Mouse (Mus musculus) G1E (cell line): Measurements from ENCODE around the gene Zdhhc23. TPM values are rescaled to one million over a fixed set of nuclear protein-coding genes. Genes with fewer than 3 reads are reported as not detected.

Source experiments
- ATAC-seq: 2 replicates; pipeline ENCODE4 v1.8.0; 2016; ENCODE audit warnings: mild to moderate bottlenecking; ENCODE audit not compliant: insufficient number of reproducible peaks, poor library complexity, low FRiP score, severe bottlenecking; ENCODE audit errors: extremely low read depth
- DNase-seq: peaks from one replicate; pipeline ENCODE4 v3.0.0; 2012; ENCODE audit warnings: low spot score
- H3K27me3 ChIP-seq: 2 replicates; pipeline ENCODE4 v1.6.1; 2012; ENCODE audit warnings: mild to moderate bottlenecking, low read length, inconsistent platforms; ENCODE audit not compliant: insufficient read depth
- H3K36me3 ChIP-seq: replicated peaks from 2 replicates; pipeline ENCODE3; 2012; ENCODE audit warnings: mild to moderate bottlenecking, inconsistent platforms
- H3K4me1 ChIP-seq: 2 replicates; pipeline ENCODE4 v1.6.1; 2012; ENCODE audit warnings: low read depth, low read length, inconsistent platforms, mixed read lengths; ENCODE audit not compliant: insufficient read depth
- H3K4me3 ChIP-seq: 2 replicates; pipeline ENCODE4 v1.5.1; 2012; ENCODE audit warnings: low read depth, mild to moderate bottlenecking, inconsistent platforms, low read length, moderate library complexity, mixed read lengths
- H3K9me3 ChIP-seq: replicated peaks from 2 replicates; pipeline ENCODE4 v1.6.1; 2012; ENCODE audit warnings: inconsistent platforms
- CTCF ChIP-seq: IDR thresholded peaks from 2 replicates; pipeline ENCODE4 v1.5.1; 2012; ENCODE audit warnings: low read depth, low read length, inconsistent platforms, mixed read lengths
- GATA1 ChIP-seq: IDR thresholded peaks from 2 replicates; pipeline ENCODE4 v1.6.1; 2012; ENCODE audit warnings: borderline replicate concordance, low read length, inconsistent platforms, mixed read lengths
- GATA2 ChIP-seq: IDR thresholded peaks from 2 replicates; pipeline ENCODE4 v1.6.1; 2012; ENCODE audit warnings: low read depth, low read length, inconsistent platforms, borderline replicate concordance
- POLR2AphosphoS5 ChIP-seq: IDR thresholded peaks from 2 replicates; pipeline ENCODE4 v1.6.1; 2012; ENCODE audit warnings: low read depth, low read length, inconsistent platforms; ENCODE audit not compliant: insufficient replicate concordance
- TAL1 ChIP-seq: conservative IDR thresholded peaks from 2 replicates; pipeline ENCODE4 v1.6.1; 2012; ENCODE audit warnings: low read depth, low read length, inconsistent platforms, mixed read lengths
- polyA plus RNA-seq: library from polyadenylated mRNA; stranded (reverse); fragments of >175 nt; gene quantifications from 2 replicates; pipeline ENCODE4 v1.2.3, GENCODE M21; 2012
- total RNA-seq, 2 experiments: library from RNA; stranded (forward) in 1 of 2; stranded (reverse) in 1 of 2; fragments of 200-1000 nt in 1 of 2; fragments of >200 nt in 1 of 2; fragmentation: Nextera tagmentation in 1 of 2; gene quantifications; 2 replicates each; pipeline ENCODE4 v1.2.3; 2014 to 2017

Zdhhc23 gene
- total and polyA plus RNA-seq, 3 experiments: 0.21 to 0.90 (median 0.55) TPM

- no peaks in the 10 kb centered on the region for H3K9me3 ChIP-seq
- ATAC-seq: no peak
- DNase-seq: no peak
- no peak overlapping the region for H3K4me3 ChIP-seq
- peaks cover 18% of the 10 kb centered on the region for H3K4me1 ChIP-seq
- no peaks in the 10 kb centered on the region for H3K27me3 ChIP-seq
- no peaks in the 10 kb centered on the region for H3K36me3 ChIP-seq
- TF ChIP-seq TAL1: no peak
- no peak for TF ChIP-seq GATA2
- TF ChIP-seq POLR2AphosphoS5: no peak
- no peak for TF ChIP-seq CTCF
- no peak for TF ChIP-seq GATA1
These were observed 38.1 kb upstream of the Zdhhc23 start for GRCm38 (mm10) chr16:44017707-44018106.

GRCm38 (mm10) chr16:44016164-44016563, 36.6 kb upstream of the Zdhhc23 start:
- DNase-seq (peak; percentile 53), ATAC-seq (peak; percentile 80)
- peak overlapping the region; percentile 52 for H3K4me3 ChIP-seq
- no peaks in the 10 kb centered on the region for H3K9me3 ChIP-seq
- peaks cover 18% of the 10 kb centered on the region for H3K4me1 ChIP-seq
- H3K36me3 ChIP-seq: no peaks in the 10 kb centered on the region
- TF ChIP-seq GATA1 (no peak), POLR2AphosphoS5 (no peak), CTCF (no peak), TAL1 (no peak), GATA2 (no peak)
- H3K27me3 ChIP-seq: no peaks in the 10 kb centered on the region

- ATAC-seq: no peak
- no peak for TF ChIP-seq GATA2
- TF ChIP-seq GATA1: no peak
- no peak for TF ChIP-seq POLR2AphosphoS5
- TF ChIP-seq TAL1: no peak
- TF ChIP-seq CTCF: no peak
- H3K4me1 ChIP-seq: peaks cover 18% of the 10 kb centered on the region
- DNase-seq: no peak
- peak overlapping the region; percentile 52 for H3K4me3 ChIP-seq
- peaks cover 2% of the 10 kb centered on the region for H3K36me3 ChIP-seq
- no peaks in the 10 kb centered on the region for H3K9me3 ChIP-seq
- no peaks in the 10 kb centered on the region for H3K27me3 ChIP-seq
These were observed 36.0 kb upstream of the Zdhhc23 start for GRCm38 (mm10) chr16:44015416-44016158.

- Histone ChIP-seq H3K27me3 (no peaks in the 10 kb centered on the region), H3K4me3 (no peak overlapping the region), H3K9me3 (no peaks in the 10 kb centered on the region), H3K4me1 (peaks cover 3% of the 10 kb centered on the region), H3K36me3 (peaks cover 7% of the 10 kb centered on the region)
- ATAC-seq (no peak), DNase-seq (no peak)
- TF ChIP-seq POLR2AphosphoS5: no peak
These were observed 31.4 kb upstream of the Zdhhc23 start for GRCm38 (mm10) chr16:44011010-44011409.

- DNase-seq (no peak), ATAC-seq (peak; percentile 49; the same call in 1 of the 2 replicates)
- Histone ChIP-seq H3K27me3 (no peaks in the 10 kb centered on the region), H3K36me3 (peaks cover 9% of the 10 kb centered on the region), H3K4me1 (no peaks in the 10 kb centered on the region), H3K4me3 (no peak overlapping the region), H3K9me3 (no peaks in the 10 kb centered on the region)
- TF ChIP-seq POLR2AphosphoS5 (no peak), TAL1 (no peak), CTCF (no peak), GATA1 (no peak), GATA2 (no peak)
These were observed 22.5 kb upstream of the Zdhhc23 start for GRCm38 (mm10) chr16:44002086-44002485.

GRCm38 (mm10) chr16:43999541-43999940, 19.9 kb upstream of the Zdhhc23 start:
- Histone ChIP-seq H3K27me3 (no peaks in the 10 kb centered on the region), H3K4me3 (no peak overlapping the region), H3K4me1 (no peaks in the 10 kb centered on the region), H3K36me3 (peaks cover 6% of the 10 kb centered on the region), H3K9me3 (no peaks in the 10 kb centered on the region)
- DNase-seq: no peak
- ATAC-seq: no peak
- TF ChIP-seq CTCF (no peak), TAL1 (no peak), GATA1 (no peak), GATA2 (no peak), POLR2AphosphoS5 (no peak)

GRCm38 (mm10) chr16:43999111-43999510, 19.5 kb upstream of the Zdhhc23 start:
- no peak for DNase-seq
- Histone ChIP-seq H3K9me3 (no peaks in the 10 kb centered on the region), H3K4me1 (no peaks in the 10 kb centered on the region), H3K36me3 (peaks cover 6% of the 10 kb centered on the region), H3K4me3 (no peak overlapping the region), H3K27me3 (no peaks in the 10 kb centered on the region)
- TF ChIP-seq POLR2AphosphoS5 (no peak), TAL1 (no peak), GATA1 (no peak), GATA2 (no peak), CTCF (no peak)
- no peak for ATAC-seq
